Mouse (Mus musculus) liver, adult 2 months (tissue): ENCODE measurements around the gene Plgrkt. TPM values are rescaled to one million over a fixed set of nuclear protein-coding genes. Genes with fewer than 3 reads are reported as not detected.

Source experiments
- DNase-seq: peaks from one replicate; pipeline ENCODE4 v3.0.0-alpha.2; 2011; ENCODE audit warnings: low read depth, low spot score; ENCODE audit errors: extremely low read depth
- H3K27ac ChIP-seq: fragments of 200-500 bp; replicated peaks from 2 replicates; pipeline ENCODE4 v1.5.1; 2012; ENCODE audit warnings: low read depth, mild to moderate bottlenecking, control low read depth, inconsistent platforms, low read length; ENCODE audit not compliant: insufficient read depth
- H3K27me3 ChIP-seq: fragments of 200-500 bp; 2 replicates; pipeline ENCODE4 v1.6.1; 2012; ENCODE audit warnings: mild to moderate bottlenecking, moderate library complexity, low read length, inconsistent platforms; ENCODE audit not compliant: control insufficient read depth, insufficient read depth
- H3K36me3 ChIP-seq: fragments of 200-500 bp; 2 replicates; pipeline ENCODE4 v1.6.1; 2012; ENCODE audit warnings: low read length, inconsistent platforms; ENCODE audit not compliant: control insufficient read depth, insufficient read depth
- H3K4me1 ChIP-seq: fragments of 200-500 bp; 2 replicates; pipeline ENCODE4 v1.6.1; 2011; ENCODE audit warnings: low read length; ENCODE audit not compliant: control insufficient read depth, insufficient read depth
- H3K4me3 ChIP-seq: fragments of 200-500 bp; 2 replicates; pipeline ENCODE4 v1.5.1; 2011; ENCODE audit warnings: low read depth, mild to moderate bottlenecking, control low read depth, low read length, moderate library complexity; ENCODE audit not compliant: insufficient read depth
- H3K79me2 ChIP-seq: fragments of 200-500 bp; 2 replicates; pipeline ENCODE4 v1.6.1; 2012; ENCODE audit warnings: inconsistent platforms, mild to moderate bottlenecking, low read length, moderate library complexity; ENCODE audit not compliant: control insufficient read depth, insufficient read depth
- H3K9ac ChIP-seq: fragments of 200-500 bp; 2 replicates; pipeline ENCODE4 v1.6.1; 2012; ENCODE audit warnings: low read depth, mild to moderate bottlenecking, control low read depth, inconsistent platforms, low read length
- CTCF ChIP-seq: fragments of 200-500 bp; IDR thresholded peaks from 2 replicates; pipeline ENCODE4 v1.5.1; 2011; ENCODE audit warnings: low read depth, low read length, control low read depth
- POLR2A ChIP-seq: fragments of 200-500 bp; IDR thresholded peaks from 2 replicates; pipeline ENCODE4 v1.6.1; 2011; ENCODE audit warnings: low read length, control low read depth; ENCODE audit not compliant: insufficient read depth; ENCODE audit errors: extremely low read depth
- WGBS: fragments of 180-500 bp; shearing (Covaris S2); methylation state at CpG from one replicate; pipeline ENCODE4 v1.1.7; 2018; 5-methylcytosine and 5-hydroxymethylcytosine counted together
- polyA plus RNA-seq: library from polyadenylated mRNA; depleted of rRNA; stranded (reverse); fragments of >200 nt; gene quantifications from 2 replicates; pipeline ENCODE4 v1.2.3, GENCODE M21; 2012
- total RNA-seq: library from RNA; depleted of rRNA; stranded (reverse); fragments of >200 nt; gene quantifications from 2 replicates; pipeline ENCODE4 v1.2.3, GENCODE M21; 2014

The Plgrkt gene
- total and polyA plus RNA-seq, 2 experiments = 14.0 to 14.8 TPM

DNA sequence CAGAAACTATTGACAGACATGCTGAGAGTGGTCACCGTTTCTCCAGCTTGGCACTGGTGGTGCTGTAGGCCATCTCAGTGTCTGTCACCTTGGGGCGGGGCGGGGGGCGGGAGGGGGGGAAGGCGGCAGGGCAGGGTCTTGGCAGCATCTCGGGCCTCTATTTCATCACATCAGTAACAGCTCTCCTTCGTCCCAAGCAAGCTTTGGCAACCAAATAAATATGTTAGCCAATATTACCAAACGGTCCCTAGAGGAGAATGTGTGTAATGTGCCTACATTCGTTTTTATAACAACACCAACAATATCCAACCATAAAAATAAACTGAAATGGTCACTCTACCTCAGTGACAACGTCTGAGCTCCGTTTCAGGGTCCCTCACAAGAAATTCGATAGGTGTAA is 2.9 kb upstream of the Plgrkt start:
- TF ChIP-seq CTCF (0 out of 2 replicates have a peak, but pooled peaks have one; percentile 6), POLR2A (no peak)
- Histone ChIP-seq H3K36me3 (no peaks in the 10 kb centered on the region), H3K4me3 (no peak overlapping the region), H3K27ac (no peak overlapping the region), H3K9ac (no peak overlapping the region), H3K79me2 (no peaks in the 10 kb centered on the region), H3K27me3 (no peaks in the 10 kb centered on the region), H3K4me1 (peaks cover 8% of the 10 kb centered on the region)
- DNase-seq = peak; percentile 71
- 26% methylated on average over 12 of the region's 12 CpGs for WGBS

DNA sequence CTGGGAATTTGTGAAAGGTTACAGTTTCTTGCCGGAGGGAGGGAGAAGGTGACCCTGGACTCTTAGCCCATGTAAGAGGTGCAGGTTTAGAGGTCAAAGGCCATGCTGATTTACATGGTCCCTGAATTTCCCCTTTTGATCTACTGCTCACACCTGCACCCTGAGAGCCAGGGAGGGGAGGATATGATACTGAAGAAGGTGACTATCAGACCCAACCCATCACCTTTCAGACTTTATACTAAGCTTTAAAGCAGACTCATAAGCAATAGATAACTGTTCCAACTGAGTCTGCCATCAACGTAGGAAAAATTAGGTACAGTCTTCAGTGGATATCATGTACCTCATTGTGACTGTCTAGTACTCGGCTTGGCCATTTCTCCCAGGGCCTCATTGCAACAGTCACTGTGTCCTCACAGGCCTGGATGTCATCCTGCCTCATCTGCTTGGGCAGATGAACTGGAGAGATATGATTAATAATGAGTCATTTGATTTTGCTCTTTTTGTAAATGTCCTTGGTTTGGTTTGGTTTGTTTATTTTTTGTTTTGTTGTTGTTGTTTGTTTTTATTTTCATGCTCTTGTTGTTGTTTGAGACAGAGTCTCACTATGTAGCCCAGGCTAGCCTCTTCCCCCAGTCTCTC is 1.6 kb upstream of the Plgrkt start:
- peaks cover 8% of the 10 kb centered on the region for H3K4me1 ChIP-seq
- no peak overlapping the region for H3K4me3 ChIP-seq
- H3K27me3 ChIP-seq = no peaks in the 10 kb centered on the region
- DNase-seq = no peak
- no peak overlapping the region for H3K27ac ChIP-seq
- no peaks in the 10 kb centered on the region for H3K79me2 ChIP-seq
- no peaks in the 10 kb centered on the region for H3K36me3 ChIP-seq
- H3K9ac ChIP-seq = no peak overlapping the region
- 73% methylated on average over 3 of the region's 3 CpGs for WGBS
- TF ChIP-seq CTCF = no peak
- no peak for TF ChIP-seq POLR2A

DNA sequence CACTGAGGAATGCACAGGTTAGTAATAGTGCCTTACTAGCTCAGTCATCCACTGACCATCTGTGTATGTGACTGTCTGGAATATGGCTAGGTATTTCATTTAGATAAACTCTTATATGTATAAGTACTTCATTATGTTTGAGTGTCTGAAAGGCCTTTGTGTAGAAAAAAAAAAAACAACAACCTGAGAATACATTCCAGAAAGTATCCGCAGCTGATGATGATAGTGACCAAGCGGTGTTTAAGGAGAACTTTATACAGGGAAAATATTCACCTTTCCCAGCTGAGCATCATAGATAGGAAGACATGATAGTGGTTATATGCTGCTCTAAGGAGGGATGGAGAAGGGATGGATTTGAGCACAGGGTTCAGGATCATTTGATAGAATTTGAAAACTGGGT is 851 bp upstream of the Plgrkt start:
- TF ChIP-seq CTCF (no peak), POLR2A (no peak)
- Histone ChIP-seq H3K36me3 (no peaks in the 10 kb centered on the region), H3K79me2 (no peaks in the 10 kb centered on the region), H3K27ac (no peak overlapping the region), H3K27me3 (no peaks in the 10 kb centered on the region), H3K4me1 (peaks cover 8% of the 10 kb centered on the region), H3K4me3 (no peak overlapping the region), H3K9ac (no peak overlapping the region)
- WGBS = 90% methylated on average over 2 of the region's 2 CpGs
- DNase-seq = no peak

DNA sequence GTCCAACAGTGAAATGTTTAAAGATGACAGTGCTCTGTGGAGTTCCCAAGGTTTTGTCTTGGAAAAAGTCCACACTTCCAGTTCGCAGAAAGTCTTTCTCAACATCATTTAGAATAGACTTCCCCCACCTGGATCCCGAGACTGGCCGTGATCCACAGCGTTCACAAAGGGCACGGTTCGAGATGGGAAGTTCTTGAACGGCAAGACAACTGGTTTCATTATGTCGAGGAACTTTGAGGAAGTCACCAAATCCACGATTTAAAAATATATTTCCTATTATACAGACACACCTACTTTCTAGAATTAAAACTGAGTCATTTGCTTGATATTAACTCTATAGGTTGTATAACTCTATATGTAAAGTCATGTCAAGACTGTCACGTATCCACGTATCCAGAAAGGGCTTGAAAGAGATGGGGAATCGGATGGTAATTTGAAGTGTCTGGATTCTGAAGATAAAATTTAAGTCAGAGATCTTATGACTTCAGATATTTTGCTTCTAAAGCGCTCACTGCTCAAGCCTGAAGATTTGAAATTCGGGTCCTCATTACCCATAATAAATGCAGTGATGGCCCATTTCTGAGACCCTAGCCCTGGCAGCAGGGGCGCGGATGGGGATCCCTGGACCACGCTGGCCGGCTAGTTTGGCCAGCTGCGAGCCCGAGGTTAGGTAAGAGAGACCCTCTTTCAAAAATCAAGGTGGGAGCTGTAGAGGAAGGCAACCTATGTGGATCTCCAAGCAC is 793 bp downstream of the Plgrkt start:
- H3K27ac ChIP-seq = peak overlapping the region; percentile 73
- H3K9ac ChIP-seq = peak overlapping the region; percentile 72
- H3K27me3 ChIP-seq = no peaks in the 10 kb centered on the region
- no peak for TF ChIP-seq CTCF
- no peak for TF ChIP-seq POLR2A
- 47% methylated on average over 20 of the region's 20 CpGs for WGBS
- peaks cover 3% of the 10 kb centered on the region for H3K4me1 ChIP-seq
- peak overlapping the region; percentile 50 for H3K4me3 ChIP-seq
- no peaks in the 10 kb centered on the region for H3K36me3 ChIP-seq
- no peaks in the 10 kb centered on the region for H3K79me2 ChIP-seq
- no peak for DNase-seq

DNA sequence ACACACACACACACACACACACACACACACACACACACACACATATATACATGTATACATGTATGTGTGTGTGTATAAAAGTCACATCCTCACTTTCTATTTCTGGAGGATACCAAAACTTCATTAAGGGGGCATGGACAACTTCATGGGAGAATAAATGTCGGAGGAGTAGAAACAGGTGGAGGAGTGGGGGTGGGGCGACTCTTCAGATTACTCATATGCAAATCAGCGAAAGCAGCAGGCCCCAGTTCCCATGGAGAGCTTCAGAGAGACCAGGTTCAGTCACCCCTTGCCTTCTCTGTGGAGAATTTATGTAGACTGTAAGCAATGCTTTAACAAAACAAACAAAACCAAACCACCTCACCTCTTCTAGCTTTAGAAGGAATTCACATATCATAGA is 2.1 kb downstream of the Plgrkt start:
- TF ChIP-seq POLR2A = no peak
- no peak for TF ChIP-seq CTCF
- Histone ChIP-seq H3K9ac (no peak overlapping the region), H3K4me1 (peaks cover 1% of the 10 kb centered on the region; the same call in 1 of the 2 replicates), H3K27me3 (no peaks in the 10 kb centered on the region), H3K36me3 (no peaks in the 10 kb centered on the region), H3K79me2 (no peaks in the 10 kb centered on the region; the same call in 1 of the 2 replicates), H3K27ac (no peak overlapping the region), H3K4me3 (no peak overlapping the region)
- no peak for DNase-seq
- 82% methylated on average over 3 of the region's 3 CpGs for WGBS

DNA sequence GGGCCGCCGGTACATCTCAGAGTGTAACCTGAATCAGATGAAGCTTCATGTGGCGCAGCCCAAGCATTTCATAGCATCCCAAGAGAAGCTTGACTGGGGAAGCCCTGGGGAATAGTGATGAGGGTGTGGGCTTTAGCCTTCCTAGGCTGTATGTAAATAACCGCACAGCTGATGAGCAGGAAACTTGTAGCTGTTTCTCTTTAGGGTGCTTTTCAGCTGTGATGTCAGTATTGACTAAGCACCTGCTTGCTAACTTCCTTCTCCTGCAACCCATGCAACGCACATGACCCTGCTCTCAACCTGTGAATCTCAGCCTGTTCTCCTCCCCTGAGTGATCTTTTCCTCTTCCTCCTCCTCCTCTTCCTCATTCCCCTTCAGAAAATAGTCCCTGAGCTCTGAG is 3.1 kb downstream of the Plgrkt start:
- H3K36me3 ChIP-seq = no peaks in the 10 kb centered on the region
- DNase-seq = no peak

More for the DNA sequence above, 3.1 kb downstream of the Plgrkt start:
- H3K79me2 ChIP-seq = no peaks in the 10 kb centered on the region; the same call in 1 of the 2 replicates
- H3K27me3 ChIP-seq = no peaks in the 10 kb centered on the region
- TF ChIP-seq CTCF = no peak
- no peak for TF ChIP-seq POLR2A
- H3K27ac ChIP-seq = no peak overlapping the region
- no peak overlapping the region for H3K9ac ChIP-seq
- WGBS = 84% methylated on average over 5 of the region's 5 CpGs
- no peaks in the 10 kb centered on the region; the same call in 1 of the 2 replicates for H3K4me1 ChIP-seq
- no peak overlapping the region for H3K4me3 ChIP-seq
